Mouse (Mus musculus) midbrain, embryonic 16.5 days (tissue): ENCODE results near the gene Hist2h3c1. TPM values are rescaled to one million over a fixed set of nuclear protein-coding genes. Genes with fewer than 3 reads are reported as not detected.
A peak's percentile ranks its signal among the peaks of the same experiment; 100 is the strongest.
"Not testable (repeated sequence)": the region's sequence is repeated elsewhere in the genome, so short reads cannot be mapped to it uniquely, and the experiment has no call there.

Experiments
- ATAC-seq: fragments of 200-750 bp; cut with Nextera tagmentation; 2 replicates; pipeline ENCODE4 v1.8.0; 2017; ENCODE audit warnings: moderate TSS enrichment
- H3K27ac ChIP-seq: fragments of 300-500 bp; sonication (generic); 2 replicates; pipeline ENCODE4 v1.5.1; 2014; ENCODE audit warnings: mild to moderate bottlenecking, low read length, mixed read lengths
- H3K27me3 ChIP-seq: fragments of 300-500 bp; sonication (generic); 2 replicates; pipeline ENCODE4 v1.6.1; 2014; ENCODE audit warnings: low read depth, low read length, mixed read lengths; ENCODE audit not compliant: control insufficient read depth, insufficient read depth
- H3K36me3 ChIP-seq: fragments of 300-500 bp; sonication (generic); 2 replicates; pipeline ENCODE4 v1.6.1; 2014; ENCODE audit warnings: mild to moderate bottlenecking, low read length, moderate library complexity, mixed read lengths; ENCODE audit not compliant: control insufficient read depth, insufficient read depth
- H3K4me1 ChIP-seq: fragments of 300-500 bp; sonication (generic); 2 replicates; pipeline ENCODE4 v1.6.1; 2014; ENCODE audit warnings: mild to moderate bottlenecking, low read length, mixed read lengths; ENCODE audit not compliant: control insufficient read depth, insufficient read depth
- H3K4me2 ChIP-seq: fragments of 300-500 bp; sonication (generic); 2 replicates; pipeline ENCODE4 v1.6.1; 2014; ENCODE audit warnings: mild to moderate bottlenecking, low read length, mixed read lengths
- H3K4me3 ChIP-seq: fragments of 300-500 bp; sonication (generic); 2 replicates; pipeline ENCODE4 v1.5.1; 2014; ENCODE audit warnings: low read depth, mild to moderate bottlenecking, low read length, moderate library complexity, mixed read lengths
- H3K9ac ChIP-seq: fragments of 300-500 bp; sonication (generic); 2 replicates; pipeline ENCODE4 v1.6.1; 2014; ENCODE audit warnings: low read depth, low read length, mixed read lengths
- H3K9me3 ChIP-seq: fragments of 300-500 bp; sonication (generic); replicated peaks from 2 replicates; pipeline ENCODE4 v1.6.1; 2014; ENCODE audit warnings: mild to moderate bottlenecking, low read length, mixed read lengths; ENCODE audit not compliant: control insufficient read depth, poor library complexity, severe bottlenecking
- WGBS: fragments of 180-500 bp; shearing (Covaris S2); extraction: QIAGEN DNeasy Blood & Tissue Kit; methylation state at CpG from one replicate; pipeline ENCODE4 v1.1.7; 2014; 5-methylcytosine and 5-hydroxymethylcytosine counted together
- polyA plus RNA-seq: library from polyadenylated mRNA; unstranded; fragments of >200 nt; fragmentation: Nextera tagmentation; extraction: Ambion mirVana; gene quantifications from 2 replicates; pipeline ENCODE4 v1.2.1, GENCODE M21; 2015

Gene Hist2h3c1
- polyA plus RNA-seq, 1 experiment from 2014 or later: not detected

DNA sequence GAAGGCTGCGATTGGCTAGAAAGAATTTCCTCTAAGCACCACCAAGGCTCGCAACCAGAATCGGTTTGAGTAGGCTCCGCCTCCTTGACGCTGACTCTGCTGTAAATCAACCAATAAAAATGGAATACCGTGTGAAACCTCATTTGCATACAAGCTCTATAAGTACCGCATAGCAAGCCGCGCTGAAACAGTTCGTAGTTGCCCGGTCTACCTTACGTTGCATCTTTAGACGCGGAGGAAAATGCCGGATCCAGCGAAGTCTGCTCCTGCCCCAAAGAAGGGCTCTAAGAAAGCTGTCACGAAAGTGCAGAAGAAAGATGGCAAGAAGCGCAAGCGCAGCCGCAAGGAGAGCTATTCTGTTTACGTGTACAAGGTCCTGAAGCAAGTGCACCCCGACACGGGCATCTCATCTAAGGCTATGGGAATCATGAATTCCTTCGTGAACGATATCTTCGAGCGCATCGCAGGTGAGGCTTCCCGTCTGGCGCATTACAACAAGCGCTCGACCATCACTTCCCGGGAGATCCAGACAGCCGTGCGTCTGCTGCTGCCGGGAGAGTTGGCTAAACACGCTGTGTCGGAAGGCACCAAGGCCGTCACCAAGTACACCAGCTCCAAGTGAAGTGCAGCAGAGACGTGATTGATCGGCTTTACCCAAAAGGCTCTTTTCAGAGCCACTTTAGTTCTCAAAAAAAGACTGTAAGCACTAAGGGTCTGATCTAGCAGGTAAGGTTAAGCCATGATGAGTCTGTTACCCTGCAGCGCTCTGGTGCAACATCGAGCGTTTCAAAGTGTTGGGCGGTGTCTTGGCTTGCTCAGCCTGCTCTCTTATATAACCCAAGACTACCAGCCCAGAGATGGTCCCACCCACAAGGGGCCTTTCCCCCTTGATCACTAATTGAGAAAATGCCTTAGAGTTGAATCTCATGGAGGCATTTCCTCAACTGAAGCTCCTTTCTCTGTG lies 23.3 kb downstream of the Hist2h3c1 start, which contains the start of gene Hist2h2bb:
Gene Hist2h2bb, plus strand, starts transcription at position 242 of the 964 bp plus-strand sequence.
- Histone ChIP-seq H3K36me3 (no peaks in the 10 kb centered on the region), H3K4me1 (peaks cover 7% of the 10 kb centered on the region; the same call in 1 of the 2 replicates), H3K4me2 (peak within 1 kb of the TSS; percentile 93), H3K4me3 (peak within 1 kb of the TSS; percentile 59), H3K27ac (peak within 1 kb of the TSS; percentile 95), H3K9ac (peak within 1 kb of the TSS; percentile 77), H3K27me3 (no peaks in the 10 kb centered on the region), H3K9me3 (no peaks in the 10 kb centered on the region)
- peak; percentile 97 for ATAC-seq
- WGBS: under 1% methylated on average over 45 of the region's 45 CpGs

DNA sequence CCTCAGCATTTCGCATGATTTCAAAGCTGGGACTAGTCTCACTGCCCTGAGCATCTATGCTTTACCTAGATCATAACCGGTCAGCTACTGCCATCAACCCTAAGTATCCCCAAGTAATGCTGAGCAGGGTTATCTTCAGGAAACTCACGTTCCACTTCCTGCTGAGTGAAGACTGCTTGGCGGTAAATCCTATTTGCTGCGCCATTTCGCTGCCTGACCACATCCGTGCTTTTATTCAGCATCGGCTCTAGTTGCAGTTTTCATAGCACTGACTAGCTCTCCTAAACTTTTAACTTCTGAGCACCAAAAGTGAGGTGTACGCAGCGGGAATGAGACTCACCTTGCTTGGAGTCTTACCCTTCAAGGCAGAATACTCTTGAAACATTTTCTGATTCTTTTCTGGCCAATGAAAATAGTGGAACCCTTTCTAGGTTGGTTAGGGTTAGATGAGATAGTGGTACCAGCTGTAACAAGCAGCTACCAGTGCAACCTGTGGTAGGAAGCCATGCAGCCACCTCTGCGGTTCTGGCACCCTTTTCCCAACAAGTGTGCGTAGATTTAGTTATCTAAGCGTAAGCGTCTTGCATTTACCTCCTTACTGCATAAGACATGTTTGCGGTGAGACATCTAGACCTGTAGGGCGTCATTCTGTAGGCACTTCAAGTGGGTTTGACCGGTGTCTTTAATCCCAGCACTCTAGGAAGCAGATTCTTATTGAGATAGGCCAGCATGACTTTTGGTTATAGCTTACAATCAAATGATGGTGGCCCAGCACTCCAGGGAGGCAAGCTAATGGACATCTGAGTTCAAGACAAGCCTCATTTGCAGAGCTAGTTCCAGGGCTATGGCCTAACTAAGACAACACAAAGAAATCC lies 27.3 kb downstream of the Hist2h3c1 start:
- no peaks in the 10 kb centered on the region for H3K36me3 ChIP-seq
- no peak overlapping the region for H3K4me3 ChIP-seq
- no peak overlapping the region for H3K27ac ChIP-seq
- no peak overlapping the region for H3K4me2 ChIP-seq
- ATAC-seq: no peak
- no peaks in the 10 kb centered on the region for H3K9me3 ChIP-seq
- no peaks in the 10 kb centered on the region for H3K27me3 ChIP-seq
- H3K9ac ChIP-seq: no peak overlapping the region
- peaks cover 6% of the 10 kb centered on the region for H3K4me1 ChIP-seq
- 87% methylated on average over 17 of the region's 17 CpGs for WGBS

DNA sequence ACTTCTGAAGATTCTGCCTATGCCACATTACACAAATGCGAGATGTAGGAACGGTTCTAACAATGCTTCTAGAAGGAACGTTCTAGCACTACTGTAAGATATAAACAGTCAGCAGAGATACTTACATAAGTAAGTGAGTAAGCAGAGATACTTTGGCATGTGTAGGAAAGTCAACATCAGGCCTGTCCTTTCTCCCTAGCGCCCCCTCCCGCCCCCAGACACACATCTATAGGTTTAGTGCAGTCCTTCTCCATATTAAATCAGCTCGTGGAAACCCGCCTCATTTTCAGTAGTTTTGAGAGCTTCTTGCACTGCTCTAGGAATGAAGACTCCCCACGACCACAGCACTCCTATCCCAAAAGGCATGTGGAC lies 30.9 kb downstream of the Hist2h3c1 start:
- ATAC-seq: no peak; the same call in 1 of the 2 replicates

GRCm38 (mm10) chr3:96277800-96278624 lies 31.5 kb downstream of the Hist2h3c1 start:
- WGBS: under 1% methylated on average over 49 of the region's 49 CpGs
- Histone ChIP-seq H3K4me2 (peak overlapping the region; percentile 83), H3K27ac (peak overlapping the region; percentile 90), H3K36me3 (no peaks in the 10 kb centered on the region), H3K9me3 (no peaks in the 10 kb centered on the region), H3K4me3 (peak overlapping the region; percentile 49), H3K4me1 (peaks cover 4% of the 10 kb centered on the region), H3K9ac (peak overlapping the region; percentile 64), H3K27me3 (no peaks in the 10 kb centered on the region)
- peak; percentile 99 for ATAC-seq

More for the DNA sequence above, 30.9 kb downstream of the Hist2h3c1 start:
- WGBS: 13% methylated on average over 8 of the region's 8 CpGs
- peak overlapping the region; percentile 83 for H3K4me2 ChIP-seq
- peak overlapping the region; percentile 90 for H3K27ac ChIP-seq
- H3K36me3 ChIP-seq: no peaks in the 10 kb centered on the region
- peaks cover 4% of the 10 kb centered on the region for H3K4me1 ChIP-seq
- H3K4me3 ChIP-seq: peak overlapping the region; percentile 49
- peak overlapping the region; percentile 64 for H3K9ac ChIP-seq
- no peaks in the 10 kb centered on the region for H3K27me3 ChIP-seq
- no peaks in the 10 kb centered on the region for H3K9me3 ChIP-seq

DNA sequence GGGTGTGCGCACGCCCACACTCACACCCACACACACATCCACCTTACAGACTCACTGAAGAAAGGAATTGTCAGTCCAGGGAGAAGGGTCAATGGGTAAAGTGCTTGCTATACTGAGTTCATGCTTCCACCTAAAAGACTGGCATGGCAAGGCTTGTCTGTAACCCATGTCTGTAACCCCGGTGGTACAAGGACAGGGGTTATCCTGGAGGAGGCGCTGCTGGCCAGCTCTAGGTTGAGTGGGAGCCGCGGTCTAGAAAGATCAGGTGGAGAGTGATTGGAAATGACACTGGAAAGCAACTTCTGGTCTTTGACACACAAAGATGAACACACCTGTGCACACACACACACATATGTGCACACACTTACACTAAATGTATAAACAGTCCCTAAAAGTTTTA lies 34.2 kb downstream of the Hist2h3c1 start:
- 56% methylated on average over 6 of the region's 6 CpGs for WGBS
- Histone ChIP-seq H3K4me1 (peaks cover 4% of the 10 kb centered on the region), H3K9ac (no peak overlapping the region), H3K4me3 (no peak overlapping the region), H3K9me3 (no peaks in the 10 kb centered on the region), H3K4me2 (no peak overlapping the region), H3K36me3 (no peaks in the 10 kb centered on the region), H3K27ac (no peak overlapping the region), H3K27me3 (peaks cover 3% of the 10 kb centered on the region; the same call in 1 of the 2 replicates)
- ATAC-seq: no peak

DNA sequence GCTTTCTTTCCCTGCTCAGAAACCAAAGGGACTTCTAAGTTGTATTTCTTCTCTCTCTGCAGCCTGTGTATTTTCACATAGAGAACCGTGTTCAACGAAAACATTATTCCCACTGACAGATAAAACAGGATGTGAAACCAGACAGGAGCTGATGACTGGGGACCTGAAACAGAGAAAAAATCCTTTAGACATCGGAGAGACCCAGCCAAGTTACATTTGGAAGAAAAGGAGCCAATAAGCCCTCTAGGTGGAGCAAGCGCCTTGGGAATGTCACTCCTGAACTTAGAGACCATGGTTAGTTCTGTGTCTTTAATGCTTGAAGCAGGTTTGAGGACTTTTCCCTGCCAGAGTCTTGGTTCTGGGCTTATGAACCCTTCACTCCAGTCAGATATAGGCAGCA lies 38.0 kb downstream of the Hist2h3c1 start:
- 26% methylated on average over 4 of the region's 4 CpGs for WGBS

GRCm38 (mm10) chr3:96287334-96287733 lies 40.8 kb downstream of the Hist2h3c1 start:
- WGBS: 89% methylated on average over 11 of the region's 11 CpGs
- not testable (repeated sequence) for H3K27ac ChIP-seq, H3K4me3 ChIP-seq, ATAC-seq, H3K36me3 ChIP-seq, H3K4me2 ChIP-seq, H3K9me3 ChIP-seq, H3K27me3 ChIP-seq, H3K9ac ChIP-seq, H3K4me1 ChIP-seq

More for the DNA sequence above, 38.0 kb downstream of the Hist2h3c1 start:
- Histone ChIP-seq H3K36me3 (no peaks in the 10 kb centered on the region), H3K4me1 (no peaks in the 10 kb centered on the region), H3K9ac (no peak overlapping the region), H3K27me3 (peaks cover 6% of the 10 kb centered on the region), H3K27ac (no peak overlapping the region), H3K4me2 (no peak overlapping the region), H3K4me3 (no peak overlapping the region), H3K9me3 (no peaks in the 10 kb centered on the region)
- no peak for ATAC-seq

DNA sequence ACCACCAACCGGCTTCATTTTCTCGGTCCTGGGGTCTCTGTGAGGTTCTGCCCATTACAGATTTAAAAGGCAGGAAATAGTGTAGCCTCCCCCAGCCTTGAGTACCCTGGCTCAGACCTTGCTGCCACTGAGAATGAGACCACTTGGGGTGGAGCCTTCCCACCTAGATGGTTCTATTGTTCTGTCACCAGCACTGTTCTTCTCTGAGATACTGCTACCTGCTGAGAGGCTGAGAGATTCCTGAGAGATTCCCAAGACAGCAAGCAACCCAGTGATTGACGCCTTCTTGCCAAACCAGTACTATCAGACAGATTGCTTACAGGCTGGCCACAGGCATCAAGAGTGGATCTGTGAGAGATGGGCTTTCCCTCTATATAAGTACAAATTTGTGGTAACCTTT lies 42.7 kb downstream of the Hist2h3c1 start:
- Histone ChIP-seq H3K4me1 (no peaks in the 10 kb centered on the region), H3K4me2 (no peak overlapping the region), H3K27me3 (peaks cover 3% of the 10 kb centered on the region)

More for the DNA sequence above, 42.7 kb downstream of the Hist2h3c1 start:
- H3K4me3 ChIP-seq: no peak overlapping the region
- H3K36me3 ChIP-seq: no peaks in the 10 kb centered on the region
- no peak overlapping the region for H3K27ac ChIP-seq
- WGBS: 73% methylated on average over 3 of the region's 3 CpGs
- H3K9me3 ChIP-seq: no peaks in the 10 kb centered on the region
- H3K9ac ChIP-seq: no peak overlapping the region
- ATAC-seq: no peak
